Mouse (Mus musculus) fibroblast of lung, adult 2 months (primary cell): ENCODE measurements around the gene Slc43a2.
A peak's percentile ranks its signal among the peaks of the same experiment; 100 is the strongest.

Source experiments
- DNase-seq: peaks from one replicate; pipeline ENCODE4 v3.0.0-alpha.2; 2011; ENCODE audit warnings: low read depth

Slc43a2 gene

GRCm38 (mm10) chr11:75530325-75530724 is 1.2 kb upstream of the Slc43a2 start:
- peak; percentile 67 for DNase-seq

DNA sequence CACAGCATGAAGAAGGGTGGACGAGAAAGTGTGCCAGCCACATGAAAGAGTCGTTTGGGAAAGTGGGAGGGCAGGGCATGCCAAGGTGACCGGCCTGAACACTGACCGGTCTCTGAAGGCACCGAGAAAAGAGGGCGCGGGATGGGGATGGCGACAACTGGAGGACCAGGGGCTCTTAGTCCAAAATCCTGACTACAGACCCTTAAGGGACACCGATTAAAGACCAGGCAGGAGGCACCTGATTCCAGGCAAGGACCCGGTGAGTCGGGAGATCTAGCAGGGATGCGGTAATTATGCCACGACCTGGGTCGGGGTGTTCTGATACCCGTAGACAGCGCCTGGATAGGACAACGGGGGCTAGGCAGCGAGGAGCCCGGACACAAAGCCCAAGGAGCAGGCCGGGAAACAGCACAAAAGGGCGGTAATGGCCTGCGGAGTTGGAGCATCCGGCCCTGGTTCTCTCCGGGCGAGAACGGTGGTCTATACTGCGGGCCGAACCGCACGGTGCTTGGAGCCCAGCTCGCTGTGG is 585 bp upstream of the Slc43a2 start:
- no peak for DNase-seq

- no peak for DNase-seq
Measured at GRCm38 (mm10) chr11:75532340-75533277, 1.1 kb downstream of the Slc43a2 start.

DNA sequence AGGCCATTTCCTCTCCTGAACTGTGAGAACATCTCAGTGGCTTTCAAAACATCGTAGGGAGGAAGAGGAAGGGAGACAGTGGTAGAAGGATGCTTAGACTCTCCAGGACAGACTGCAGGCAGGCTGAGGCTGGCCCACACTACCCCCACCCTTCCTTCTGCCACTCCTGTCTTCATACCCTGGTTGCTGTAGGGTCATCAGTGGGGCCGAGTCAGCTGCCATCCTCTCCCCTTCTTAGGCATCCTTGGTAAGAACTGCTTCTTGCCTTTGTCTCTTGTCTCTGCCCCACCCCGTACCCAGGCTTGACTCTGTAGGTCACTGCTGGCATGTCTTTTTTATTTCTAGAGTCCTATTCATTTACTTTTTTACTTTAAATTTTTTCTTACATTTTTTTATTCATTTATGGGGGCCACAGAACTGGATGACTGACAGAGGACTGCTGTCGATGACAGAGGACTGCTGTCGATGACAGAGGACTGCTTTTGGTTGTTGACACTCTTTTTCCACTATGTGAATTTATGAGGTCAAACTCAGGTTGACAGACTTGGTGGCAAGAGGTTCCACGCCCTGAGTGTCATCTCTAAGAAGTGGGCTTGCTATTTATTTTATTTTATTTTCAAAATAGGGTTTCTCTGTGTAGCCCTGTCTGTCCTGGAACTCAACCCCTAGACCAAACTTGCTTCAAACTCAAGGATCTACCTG is 2.0 kb downstream of the Slc43a2 start:
- no peak for DNase-seq

GRCm38 (mm10) chr11:75534286-75535033 is 3.0 kb downstream of the Slc43a2 start:
- DNase-seq: no peak

GRCm38 (mm10) chr11:75535106-75535795 is 3.8 kb downstream of the Slc43a2 start:
- no peak for DNase-seq

DNA sequence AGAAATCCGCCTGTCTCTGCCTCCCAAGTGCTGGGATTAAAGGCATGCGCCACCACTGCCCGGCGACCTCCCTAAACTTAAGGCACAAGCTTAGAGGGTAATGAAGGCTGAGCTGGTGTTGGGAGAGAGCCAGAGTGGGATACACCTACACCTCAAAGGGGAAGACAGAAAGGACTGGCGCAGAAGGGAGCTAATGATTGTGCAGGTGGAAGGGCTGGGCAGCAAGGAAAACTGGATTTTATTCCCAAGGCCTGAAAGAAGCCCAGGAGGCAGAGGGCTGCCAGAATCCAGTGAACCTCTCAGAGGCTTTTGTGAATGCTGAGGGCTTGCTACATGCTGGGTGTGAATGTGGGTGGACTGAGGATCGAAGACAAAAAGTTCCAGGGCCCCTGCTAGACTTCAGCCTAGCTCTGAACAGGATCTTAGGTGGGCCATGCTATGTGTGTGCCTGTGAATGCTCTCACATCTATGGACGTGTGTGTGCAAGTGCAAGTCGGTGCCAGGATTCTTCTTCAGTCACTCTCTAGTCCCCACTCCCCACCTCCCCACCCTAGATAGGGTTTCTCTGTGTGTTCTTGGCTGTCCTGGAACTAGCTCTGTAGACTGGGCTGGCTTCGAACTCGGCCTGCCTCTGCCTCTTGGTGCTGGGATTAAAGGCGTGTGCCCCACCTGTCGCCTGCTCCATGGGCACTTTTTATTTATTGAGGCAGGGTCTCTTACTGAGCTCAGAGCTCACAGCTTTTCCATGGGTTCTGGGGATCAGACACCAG is 4.9 kb downstream of the Slc43a2 start:
- DNase-seq: no peak

DNA sequence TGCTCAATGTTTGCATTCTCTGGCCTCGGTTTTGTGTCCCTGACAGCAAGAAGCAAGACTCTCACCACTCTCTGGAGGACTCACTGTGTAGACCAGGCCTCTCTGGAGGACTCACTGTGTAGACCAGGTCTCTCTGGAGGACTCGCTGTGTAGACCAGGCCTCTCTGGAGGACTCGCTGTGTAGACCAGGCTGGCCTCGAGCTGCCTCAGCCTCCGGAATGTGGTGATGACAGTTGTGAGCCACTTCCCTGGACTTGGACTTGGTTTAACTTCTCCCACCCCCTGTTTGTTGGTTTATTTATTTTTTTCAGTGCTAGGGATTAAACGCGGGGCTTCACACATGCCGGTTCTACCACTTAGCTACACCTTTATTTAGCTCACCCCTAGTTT is 5.5 kb downstream of the Slc43a2 start:
- no peak for DNase-seq

- DNase-seq: no peak
Measured at GRCm38 (mm10) chr11:75537491-75538183, 6.1 kb downstream of the Slc43a2 start.

GRCm38 (mm10) chr11:75538184-75538969 is 6.9 kb downstream of the Slc43a2 start:
- no peak for DNase-seq

GRCm38 (mm10) chr11:75538970-75539299 is 7.4 kb downstream of the Slc43a2 start:
- DNase-seq: no peak

GRCm38 (mm10) chr11:75540209-75540608 is 8.7 kb downstream of the Slc43a2 start:
- DNase-seq: no peak

- no peak for DNase-seq
Measured at GRCm38 (mm10) chr11:75540710-75541581, 9.5 kb downstream of the Slc43a2 start.

GRCm38 (mm10) chr11:75544713-75545112 is 13.2 kb downstream of the Slc43a2 start:
- no peak for DNase-seq

DNA sequence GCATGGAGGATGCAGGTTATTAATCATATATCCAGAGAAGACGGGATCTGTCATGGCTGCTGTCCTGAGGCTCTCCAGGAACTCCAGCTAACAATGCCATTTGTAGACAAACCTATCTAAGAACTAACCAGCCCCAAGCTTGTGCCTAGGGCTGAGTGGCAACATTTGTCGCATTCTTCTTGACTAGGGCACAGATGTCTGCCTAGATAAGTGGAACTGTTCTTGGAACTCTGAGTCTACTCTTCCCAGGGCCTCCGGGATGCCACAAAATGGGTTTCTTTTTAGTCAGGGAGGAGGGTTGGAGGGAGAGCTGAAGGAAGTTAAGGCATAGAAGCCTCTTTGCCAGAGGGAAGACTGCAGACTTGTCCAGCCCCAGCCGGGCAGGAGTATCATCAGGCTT is 14.6 kb downstream of the Slc43a2 start:
- DNase-seq: no peak

DNA sequence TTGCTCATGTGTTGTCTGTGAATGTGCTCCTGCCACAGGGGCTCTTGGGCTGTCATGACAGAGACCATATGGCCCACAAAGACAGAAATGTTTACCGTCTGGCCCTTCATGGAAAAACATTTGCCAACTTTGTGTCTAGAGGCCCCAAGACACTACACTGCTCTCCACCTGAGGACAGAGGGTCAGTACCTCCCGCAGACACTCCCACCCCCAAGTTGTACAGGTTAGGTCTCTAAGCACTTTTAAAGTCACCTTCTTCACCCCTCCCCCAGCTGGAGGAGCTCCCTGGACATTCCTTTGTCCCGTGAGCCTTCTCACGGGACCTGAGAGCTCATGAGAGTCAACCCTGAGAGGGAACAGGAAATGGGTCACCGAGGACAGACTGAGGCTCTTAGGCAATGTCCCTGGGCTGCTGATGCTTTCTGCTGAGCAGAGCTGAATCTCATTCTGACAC is 18.2 kb downstream of the Slc43a2 start:
- no peak for DNase-seq

DNA sequence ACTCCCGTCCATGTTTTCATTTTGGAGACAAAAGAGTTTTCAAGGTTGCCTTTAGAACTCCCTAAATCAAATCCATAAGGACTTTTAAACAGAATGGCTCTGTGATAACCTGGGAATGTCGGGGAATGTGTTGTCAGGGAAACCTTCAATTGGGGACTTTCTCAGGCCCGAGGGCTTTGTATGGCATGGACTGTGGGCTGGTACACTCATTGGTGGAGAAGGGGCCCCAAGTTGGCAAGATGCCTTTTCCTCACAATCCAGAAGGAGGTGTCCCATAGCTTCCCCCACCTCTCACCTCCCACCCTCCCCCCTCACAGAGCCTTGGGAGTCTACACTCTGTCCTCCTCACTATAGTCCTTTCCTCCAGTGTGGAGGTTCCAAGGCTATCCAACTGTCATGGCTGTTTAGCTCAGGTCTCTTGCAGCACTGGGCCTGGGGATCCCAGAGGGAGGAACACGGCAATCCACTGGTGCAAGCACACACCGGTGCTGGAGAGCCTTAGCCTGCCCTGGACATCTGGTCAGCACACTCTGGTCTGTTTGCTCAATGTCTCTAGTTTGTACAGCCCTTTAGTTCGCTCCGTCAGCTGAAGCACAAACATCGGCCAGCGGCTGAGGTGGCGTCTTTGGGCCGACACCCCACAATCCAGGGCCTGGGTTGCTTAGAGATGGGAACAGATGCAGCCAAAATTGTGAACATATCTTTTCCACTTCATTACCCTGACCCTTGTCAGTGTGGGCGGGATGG is 18.9 kb downstream of the Slc43a2 start:
- no peak for DNase-seq

GRCm38 (mm10) chr11:75551321-75551720 is 19.8 kb downstream of the Slc43a2 start:
- no peak for DNase-seq
